Mouse (Mus musculus): ENCODE results near the gene Tenm3.

Gene Tenm3

GRCm38 (mm10) chr8:48611126-48611525 lies 232.6 kb downstream of the Tenm3 start:
- no peak for TF ChIP-seq GATA4 (IDR thresholded peaks at IDR 0.05; ENCODE audit: insufficient replicate concordance, low read length)

GRCm38 (mm10) chr8:48610316-48610715 lies 233.4 kb downstream of the Tenm3 start:
- TF ChIP-seq GATA4 (IDR thresholded peaks at IDR 0.05; ENCODE audit: insufficient replicate concordance, low read length), result no peak

GRCm38 (mm10) chr8:48609684-48610083 lies 234.1 kb downstream of the Tenm3 start:
- no peak for TF ChIP-seq GATA4 (IDR thresholded peaks at IDR 0.05; ENCODE audit: insufficient replicate concordance, low read length)

GRCm38 (mm10) chr8:48604190-48604897 lies 239.4 kb downstream of the Tenm3 start:
- no peak for TF ChIP-seq GATA4 (IDR thresholded peaks at IDR 0.05; ENCODE audit: insufficient replicate concordance, low read length)

- no peak for TF ChIP-seq GATA4 (IDR thresholded peaks at IDR 0.05; ENCODE audit: insufficient replicate concordance, low read length)
Observed at GRCm38 (mm10) chr8:48603165-48603840, 240.4 kb downstream of the Tenm3 start.

- TF ChIP-seq GATA4 (IDR thresholded peaks at IDR 0.05; ENCODE audit: insufficient replicate concordance, low read length), result no peak
Observed at GRCm38 (mm10) chr8:48601621-48602020, 242.1 kb downstream of the Tenm3 start.

GRCm38 (mm10) chr8:48599028-48599427 lies 244.7 kb downstream of the Tenm3 start:
- no peak for TF ChIP-seq GATA4 (IDR thresholded peaks at IDR 0.05; ENCODE audit: insufficient replicate concordance, low read length)

- TF ChIP-seq GATA4 (IDR thresholded peaks at IDR 0.05; ENCODE audit: insufficient replicate concordance, low read length), result no peak
Observed at GRCm38 (mm10) chr8:48596332-48596731, 247.4 kb downstream of the Tenm3 start.

- no peak for TF ChIP-seq GATA4 (IDR thresholded peaks at IDR 0.05; ENCODE audit: insufficient replicate concordance, low read length)
Observed at GRCm38 (mm10) chr8:48591818-48592217, 251.9 kb downstream of the Tenm3 start.

- TF ChIP-seq GATA4 (IDR thresholded peaks at IDR 0.05; ENCODE audit: insufficient replicate concordance, low read length), result no peak
Observed at GRCm38 (mm10) chr8:48579732-48580131, 264.0 kb downstream of the Tenm3 start.

GRCm38 (mm10) chr8:48579144-48579543 lies 264.6 kb downstream of the Tenm3 start:
- TF ChIP-seq GATA4 (IDR thresholded peaks at IDR 0.05; ENCODE audit: insufficient replicate concordance, low read length), result no peak

- TF ChIP-seq GATA4 (IDR thresholded peaks at IDR 0.05; ENCODE audit: insufficient replicate concordance, low read length), result no peak
Observed at GRCm38 (mm10) chr8:48572941-48573340, 270.8 kb downstream of the Tenm3 start.

GRCm38 (mm10) chr8:48572345-48572744 lies 271.4 kb downstream of the Tenm3 start:
- TF ChIP-seq GATA4 (IDR thresholded peaks at IDR 0.05; ENCODE audit: insufficient replicate concordance, low read length), result no peak

GRCm38 (mm10) chr8:48568608-48569007 lies 275.1 kb downstream of the Tenm3 start:
- no peak for TF ChIP-seq GATA4 (IDR thresholded peaks at IDR 0.05; ENCODE audit: insufficient replicate concordance, low read length)

- TF ChIP-seq GATA4 (IDR thresholded peaks at IDR 0.05; ENCODE audit: insufficient replicate concordance, low read length), result no peak
Observed at GRCm38 (mm10) chr8:48567929-48568607, 275.7 kb downstream of the Tenm3 start.

GRCm38 (mm10) chr8:48560227-48560626 lies 283.5 kb downstream of the Tenm3 start:
- no peak for TF ChIP-seq GATA4 (IDR thresholded peaks at IDR 0.05; ENCODE audit: insufficient replicate concordance, low read length)
